Mouse (Mus musculus) embryonic fibroblast, embryonic 13.5 days (primary cell): ENCODE data around the gene Bpnt1.

Experiments used
- CTCF ChIP-seq: IDR thresholded peaks from 2 replicates; pipeline ENCODE4 v1.5.1; 2011; ENCODE audit warnings: mild to moderate bottlenecking, control low read depth, low read length, moderate library complexity, borderline replicate concordance; ENCODE audit not compliant: insufficient read depth
- POLR2A ChIP-seq: IDR thresholded peaks from 2 replicates; pipeline ENCODE4 v1.6.1; 2011; ENCODE audit warnings: low read depth, mild to moderate bottlenecking, control low read depth, low read length, moderate library complexity

DNA sequence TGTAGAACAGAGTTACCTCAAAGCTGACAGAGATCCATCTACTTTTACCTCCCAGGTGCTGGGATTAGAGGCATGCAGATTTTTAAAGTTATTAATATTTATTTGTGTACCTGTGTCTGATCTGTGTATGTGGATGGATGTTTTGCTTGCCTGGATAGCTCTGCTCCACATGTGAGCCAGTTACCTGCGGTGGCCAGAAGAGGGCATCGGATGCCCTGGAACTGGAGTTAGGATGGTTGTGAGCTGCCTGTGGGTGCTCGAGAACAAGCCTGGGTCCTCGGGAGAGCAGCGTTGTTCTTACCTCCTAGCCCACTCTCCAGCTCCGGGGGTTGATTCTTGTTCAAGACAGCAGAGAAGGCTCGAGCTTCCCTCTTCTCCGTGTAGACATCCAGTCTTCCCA lies 11.5 kb downstream of the Bpnt1 start:
- no peak for TF ChIP-seq CTCF
- no peak for TF ChIP-seq POLR2A
